Mouse (Mus musculus) liver, embryonic 16.5 days (tissue): ENCODE measurements around the gene Ska3. TPM values are rescaled to one million over a fixed set of nuclear protein-coding genes. Genes with fewer than 3 reads are reported as not detected.
"Not testable (repeated sequence)": the region's sequence is repeated elsewhere in the genome, so short reads cannot be mapped to it uniquely, and the experiment has no call there.

ENCODE experiments used
- ATAC-seq: fragments of 200-750 bp; cut with Nextera tagmentation; 2 replicates; pipeline ENCODE4 v1.8.0; 2017; ENCODE audit warnings: low read depth, mild to moderate bottlenecking, moderate number of reproducible peaks, moderate library complexity
- H3K27ac ChIP-seq: fragments of 300-500 bp; sonication (generic); 2 replicates; pipeline ENCODE4 v1.5.1; 2014; ENCODE audit warnings: mild to moderate bottlenecking, low read length
- H3K27me3 ChIP-seq: fragments of 300-500 bp; sonication (generic); 2 replicates; pipeline ENCODE4 v1.6.1; 2014; ENCODE audit warnings: low read depth, low read length, mixed read lengths; ENCODE audit not compliant: control insufficient read depth, insufficient read depth
- H3K36me3 ChIP-seq: fragments of 300-500 bp; sonication (generic); 2 replicates; pipeline ENCODE4 v1.6.1; 2014; ENCODE audit warnings: mild to moderate bottlenecking; ENCODE audit not compliant: control insufficient read depth, insufficient read depth
- H3K4me1 ChIP-seq: fragments of 300-500 bp; sonication (generic); 2 replicates; pipeline ENCODE4 v1.6.1; 2014; ENCODE audit warnings: low read depth, low read length, mixed read lengths; ENCODE audit not compliant: control insufficient read depth
- H3K4me2 ChIP-seq: fragments of 300-500 bp; sonication (generic); 2 replicates; pipeline ENCODE4 v1.6.1; 2014; ENCODE audit warnings: low read depth, low read length, mixed read lengths
- H3K4me3 ChIP-seq: fragments of 300-500 bp; sonication (generic); 2 replicates; pipeline ENCODE4 v1.5.1; 2014; ENCODE audit warnings: low read depth, mild to moderate bottlenecking, low read length
- H3K9ac ChIP-seq: fragments of 300-500 bp; sonication (generic); 2 replicates; pipeline ENCODE4 v1.6.1; 2014; ENCODE audit warnings: low read depth, low read length
- H3K9me3 ChIP-seq: fragments of 300-500 bp; sonication (generic); replicated peaks from 2 replicates; pipeline ENCODE4 v1.6.1; 2016; ENCODE audit warnings: low read length; ENCODE audit not compliant: control insufficient read depth
- WGBS: fragments of 180-500 bp; shearing (Covaris S2); extraction: QIAGEN DNeasy Blood & Tissue Kit; methylation state at CpG from one replicate; pipeline ENCODE4 v1.1.7; 2014; ENCODE audit not compliant: insufficient replicate concordance; 5-methylcytosine and 5-hydroxymethylcytosine counted together
- polyA plus RNA-seq: library from polyadenylated mRNA; unstranded; fragments of >200 nt; fragmentation: Nextera tagmentation; extraction: Ambion mirVana; gene quantifications from 2 replicates; pipeline ENCODE4 v1.2.1, GENCODE M21; 2015

The Ska3 gene
- polyA plus RNA-seq, 1 experiment from 2014 or later: 16.6 TPM

DNA sequence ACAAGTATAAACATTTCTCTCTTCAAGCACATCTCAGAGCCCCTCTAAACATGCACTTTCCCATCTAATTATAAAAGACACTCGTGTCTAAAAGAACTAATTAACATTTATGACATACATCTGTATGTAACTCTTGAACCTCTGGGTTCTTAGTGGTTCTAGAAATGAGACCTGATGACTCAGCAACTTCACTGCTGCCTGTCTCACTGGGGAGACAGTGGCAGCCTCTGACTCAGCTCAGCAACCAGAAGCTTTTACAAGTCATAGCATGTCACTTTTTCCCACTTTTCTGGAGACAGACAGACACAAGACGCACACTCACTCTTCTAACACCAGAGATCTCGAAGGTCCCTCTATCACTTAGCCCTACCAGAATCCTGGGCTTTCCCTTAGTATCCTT lies 24.3 kb upstream of the Ska3 start:
- no peaks in the 10 kb centered on the region for H3K27me3 ChIP-seq
- no peaks in the 10 kb centered on the region; the same call in 1 of the 2 replicates for H3K36me3 ChIP-seq
- H3K4me2 ChIP-seq: no peak overlapping the region
- no peak for ATAC-seq
- 53% methylated on average over 3 of the region's 3 CpGs for WGBS
- H3K9ac ChIP-seq: no peak overlapping the region
- H3K4me3 ChIP-seq: no peak overlapping the region
- no peak overlapping the region for H3K27ac ChIP-seq
- no peaks in the 10 kb centered on the region for H3K4me1 ChIP-seq
- no peaks in the 10 kb centered on the region for H3K9me3 ChIP-seq

DNA sequence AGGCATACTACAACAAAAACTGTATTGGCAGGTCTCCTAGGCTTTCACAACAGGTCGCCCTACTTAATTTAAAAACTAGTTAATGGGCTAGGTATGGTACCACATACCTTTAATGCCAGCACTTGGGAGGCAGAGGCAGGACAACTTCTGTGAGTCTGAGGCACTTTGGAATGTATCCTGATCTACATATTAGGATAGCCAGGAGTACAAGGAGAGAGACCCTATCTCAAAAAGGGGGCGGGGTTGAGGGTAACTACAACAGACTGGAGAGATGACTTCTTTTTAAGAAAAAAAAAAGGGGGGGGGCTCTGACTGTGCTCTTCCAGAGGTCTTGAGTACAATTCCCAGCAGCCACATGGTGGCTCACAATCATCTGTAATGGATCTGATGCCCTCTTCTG lies 22.7 kb upstream of the Ska3 start:
- no peak for ATAC-seq
- peaks cover 8% of the 10 kb centered on the region for H3K4me1 ChIP-seq
- no peak overlapping the region for H3K9ac ChIP-seq
- 84% methylated on average over 2 of the region's 2 CpGs for WGBS
- no peak overlapping the region for H3K27ac ChIP-seq
- no peak overlapping the region for H3K4me2 ChIP-seq
- H3K9me3 ChIP-seq: no peaks in the 10 kb centered on the region
- H3K27me3 ChIP-seq: no peaks in the 10 kb centered on the region
- H3K4me3 ChIP-seq: no peak overlapping the region
- no peaks in the 10 kb centered on the region; the same call in 1 of the 2 replicates for H3K36me3 ChIP-seq

DNA sequence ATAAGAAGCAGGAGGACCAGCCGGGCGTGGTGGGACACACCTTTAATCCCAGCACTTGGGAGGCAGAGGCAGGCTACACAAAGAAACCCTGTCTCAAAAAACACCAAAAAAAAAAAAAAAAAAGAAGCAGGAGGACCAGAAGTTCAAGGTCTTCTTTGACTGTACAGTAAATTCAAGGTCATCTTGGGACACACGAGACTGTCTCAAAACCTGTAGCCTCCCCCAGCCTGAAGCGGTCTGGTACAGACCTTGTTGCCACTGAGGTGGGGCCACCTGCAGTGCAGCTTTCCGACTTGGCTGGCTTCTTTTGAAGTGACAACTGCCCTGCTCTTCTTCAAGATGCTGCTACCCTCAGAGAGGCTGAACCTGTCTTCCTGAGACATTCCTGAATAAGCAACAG lies 22.1 kb upstream of the Ska3 start:
- H3K9ac ChIP-seq, H3K27me3 ChIP-seq, H3K4me3 ChIP-seq, H3K4me1 ChIP-seq, H3K9me3 ChIP-seq, H3K4me2 ChIP-seq, H3K27ac ChIP-seq, ATAC-seq, H3K36me3 ChIP-seq: not testable (repeated sequence)
- 74% methylated on average over 5 of the region's 5 CpGs for WGBS

DNA sequence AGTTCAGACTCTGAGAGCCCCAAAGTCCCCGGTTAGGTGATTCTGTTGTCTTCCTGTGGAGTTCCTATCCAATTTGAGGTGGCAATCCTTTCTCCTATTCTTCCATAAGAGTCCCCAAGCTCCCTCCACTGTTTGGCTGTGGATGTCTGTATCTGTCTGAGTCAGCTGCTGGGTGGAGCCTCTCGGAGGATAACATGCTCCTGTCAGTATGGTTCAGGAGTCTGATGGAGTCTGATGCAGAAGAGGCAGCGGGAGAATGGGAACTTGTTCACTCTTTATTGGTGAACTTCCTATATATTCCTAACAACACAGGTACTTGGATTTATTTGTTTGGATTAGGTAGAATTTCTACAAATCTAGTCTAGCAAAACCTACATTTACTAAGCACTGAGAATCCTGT lies 18.6 kb upstream of the Ska3 start:
- peaks cover 8% of the 10 kb centered on the region for H3K4me1 ChIP-seq
- H3K4me2 ChIP-seq: no peak overlapping the region
- no peak overlapping the region for H3K27ac ChIP-seq
- WGBS: 69% methylated on average over 3 of the region's 3 CpGs
- no peak overlapping the region for H3K4me3 ChIP-seq
- H3K27me3 ChIP-seq: no peaks in the 10 kb centered on the region
- ATAC-seq: peak; percentile 59; the same call in 1 of the 2 replicates
- H3K9ac ChIP-seq: no peak overlapping the region
- H3K36me3 ChIP-seq: no peaks in the 10 kb centered on the region; the same call in 1 of the 2 replicates
- H3K9me3 ChIP-seq: no peaks in the 10 kb centered on the region

DNA sequence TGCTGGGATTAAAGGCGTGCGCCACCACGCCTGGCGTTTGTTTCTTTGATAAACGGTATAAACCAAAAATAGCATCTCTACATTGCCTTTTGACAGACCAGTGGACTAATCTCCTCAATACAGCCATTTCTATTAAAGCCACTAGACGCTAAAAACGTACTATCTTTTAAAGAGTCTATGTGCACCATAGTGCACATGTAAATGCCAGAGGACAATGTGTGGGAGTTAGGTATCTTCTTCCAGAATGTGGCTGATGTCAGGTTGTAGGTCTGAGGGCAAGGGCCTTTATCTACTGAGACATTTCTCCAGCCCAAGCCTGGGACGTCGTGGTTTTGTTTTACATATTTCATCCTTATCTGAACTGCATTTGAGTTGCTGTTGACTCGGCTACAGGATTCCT lies 9.2 kb upstream of the Ska3 start:
- H3K36me3 ChIP-seq: no peaks in the 10 kb centered on the region; the same call in none of the 2 replicates
- H3K9me3 ChIP-seq: no peaks in the 10 kb centered on the region
- no peaks in the 10 kb centered on the region for H3K27me3 ChIP-seq
- 18% methylated on average over 10 of the region's 10 CpGs for WGBS
- H3K9ac ChIP-seq: no peak overlapping the region
- H3K27ac ChIP-seq: no peak overlapping the region
- H3K4me2 ChIP-seq: no peak overlapping the region
- peak; percentile 81 for ATAC-seq
- H3K4me3 ChIP-seq: no peak overlapping the region
- H3K4me1 ChIP-seq: peaks cover 2% of the 10 kb centered on the region; the same call in 1 of the 2 replicates

DNA sequence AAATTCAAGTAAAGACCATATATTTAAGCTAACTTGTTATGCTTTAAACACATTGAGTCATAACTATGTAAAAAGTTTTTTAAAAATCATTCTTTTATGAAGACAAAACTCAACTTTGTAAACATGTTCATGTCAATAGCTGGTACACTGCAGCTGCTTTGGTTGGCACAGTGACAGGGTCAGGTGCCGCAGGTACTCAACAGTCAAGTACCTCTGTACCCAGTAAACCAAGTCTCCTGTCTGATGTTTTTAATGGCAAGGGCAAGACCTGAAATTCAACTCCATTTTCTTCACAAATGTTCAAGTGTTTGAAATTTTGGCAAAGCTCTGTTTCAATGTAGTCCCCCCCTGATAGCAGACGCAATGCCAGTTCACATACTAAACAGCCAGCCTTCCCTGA lies 7.5 kb upstream of the Ska3 start:
- no peak overlapping the region for H3K4me2 ChIP-seq
- peaks cover 2% of the 10 kb centered on the region; the same call in 1 of the 2 replicates for H3K4me1 ChIP-seq
- no peak for ATAC-seq
- H3K27me3 ChIP-seq: no peaks in the 10 kb centered on the region
- no peak overlapping the region for H3K9ac ChIP-seq
- H3K4me3 ChIP-seq: no peak overlapping the region
- no peaks in the 10 kb centered on the region for H3K9me3 ChIP-seq
- no peak overlapping the region for H3K27ac ChIP-seq
- H3K36me3 ChIP-seq: no peaks in the 10 kb centered on the region; the same call in 1 of the 2 replicates
- 87% methylated on average over 2 of the region's 2 CpGs for WGBS

DNA sequence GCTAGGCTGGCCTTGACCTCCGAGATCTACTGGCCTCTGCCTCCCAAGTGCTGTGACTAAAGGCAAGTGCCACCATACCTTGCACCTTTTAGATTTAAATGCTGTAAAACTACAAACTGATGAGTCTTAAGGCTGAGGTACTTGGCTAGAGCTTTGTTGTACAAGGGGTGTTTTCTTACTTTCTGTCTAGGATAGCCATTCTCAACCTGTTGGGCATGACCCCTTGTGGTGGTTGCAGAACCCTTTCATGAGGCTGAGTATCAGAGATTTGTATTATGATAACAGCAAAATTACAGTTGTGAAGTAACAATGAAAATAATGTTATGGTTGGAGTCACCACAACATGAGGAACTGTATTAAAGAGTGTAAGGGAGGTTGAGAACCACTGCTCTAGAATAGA lies 1.3 kb upstream of the Ska3 start:
- peak overlapping the region; percentile 74 for H3K9ac ChIP-seq
- peaks cover 21% of the 10 kb centered on the region for H3K4me1 ChIP-seq
- H3K27me3 ChIP-seq: no peaks in the 10 kb centered on the region
- H3K4me2 ChIP-seq: peak overlapping the region; percentile 84
- peaks cover 3% of the 10 kb centered on the region; the same call in 1 of the 2 replicates for H3K36me3 ChIP-seq
- no peak for ATAC-seq
- H3K9me3 ChIP-seq: no peaks in the 10 kb centered on the region
- 58% methylated on average over 1 of the region's 1 CpGs for WGBS
- peak overlapping the region; percentile 75 for H3K27ac ChIP-seq
- peak overlapping the region; percentile 71 for H3K4me3 ChIP-seq

DNA sequence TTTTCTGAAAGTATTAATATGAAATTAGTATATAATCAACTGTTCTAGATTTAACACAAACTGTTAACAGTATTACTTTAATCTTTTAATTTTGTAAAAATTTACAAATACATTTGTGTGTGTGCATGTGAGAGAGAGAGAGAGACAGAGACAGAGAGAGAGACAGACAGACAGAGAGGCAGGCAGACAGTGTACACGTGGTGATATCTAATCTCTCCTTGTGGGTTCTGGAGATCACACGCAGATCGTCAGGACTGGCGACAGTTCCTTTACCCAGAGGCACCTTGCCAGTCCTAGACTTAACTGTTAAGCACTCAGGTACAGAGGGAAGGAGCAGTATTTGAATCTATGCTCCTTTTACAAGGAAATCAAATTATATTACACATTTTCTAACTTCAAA lies 5.1 kb downstream of the Ska3 start:
- Histone ChIP-seq H3K27me3 (no peaks in the 10 kb centered on the region), H3K4me3 (no peak overlapping the region), H3K9ac (no peak overlapping the region), H3K9me3 (no peaks in the 10 kb centered on the region), H3K36me3 (peaks cover 49% of the 10 kb centered on the region), H3K4me2 (no peak overlapping the region), H3K4me1 (peaks cover 8% of the 10 kb centered on the region), H3K27ac (no peak overlapping the region)
- ATAC-seq: no peak
- 27% methylated on average over 4 of the region's 4 CpGs for WGBS

DNA sequence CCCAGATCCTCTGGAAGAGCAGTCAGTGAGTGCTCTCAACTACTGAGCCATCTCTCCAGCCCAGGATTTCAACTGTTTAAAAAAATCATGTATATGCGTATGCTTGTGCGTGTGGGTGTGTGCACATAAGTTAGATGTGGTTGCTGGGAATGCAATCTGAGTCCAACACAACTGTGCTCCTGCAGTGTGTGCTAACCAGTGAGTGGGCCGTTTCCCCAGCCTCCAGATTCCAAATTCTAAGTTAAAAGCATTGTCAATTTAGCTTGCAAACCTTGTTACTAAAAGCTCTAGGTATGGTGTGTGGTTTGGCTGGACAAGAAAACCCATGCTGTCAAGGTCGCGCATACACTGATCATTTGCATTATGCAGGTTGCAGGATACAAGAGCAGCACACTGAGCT lies 14.1 kb downstream of the Ska3 start:
- Histone ChIP-seq H3K27me3 (no peaks in the 10 kb centered on the region), H3K36me3 (peaks cover 51% of the 10 kb centered on the region), H3K4me3 (no peak overlapping the region), H3K4me2 (no peak overlapping the region), H3K9ac (no peak overlapping the region), H3K9me3 (no peaks in the 10 kb centered on the region), H3K27ac (no peak overlapping the region), H3K4me1 (no peaks in the 10 kb centered on the region)
- 94% methylated on average over 5 of the region's 5 CpGs for WGBS
- ATAC-seq: no peak
